Mouse (Mus musculus) heart, embryonic 14.5 days (tissue): Measurements from ENCODE around the gene Slc6a16. TPM values are rescaled to one million over a fixed set of nuclear protein-coding genes. Genes with fewer than 3 reads are reported as not detected.
A peak's percentile ranks its signal among the peaks of the same experiment; 100 is the strongest.

ENCODE experiments used
- ATAC-seq: fragments of 200-750 bp; cut with Nextera tagmentation; 2 replicates; pipeline ENCODE4 v1.8.0; 2017; ENCODE audit warnings: low read depth, moderate TSS enrichment; ENCODE audit not compliant: insufficient number of reproducible peaks, insufficient read depth, low FRiP score
- H3K27ac ChIP-seq, 2 experiments: fragments of 200-500 bp in 1 of 2; fragments of 300-500 bp in 1 of 2; sonication (generic) in 1 of 2; replicated peaks in 1 of 2; 2 replicates each; pipeline ENCODE4 v1.5.1; 2012 to 2014; ENCODE audit warnings: low read depth in 2 of 2, low read length in 2 of 2, control low read depth in 1 of 2, mild to moderate bottlenecking in 1 of 2, mixed read lengths in 1 of 2; ENCODE audit not compliant: control insufficient read depth in 1 of 2, insufficient read depth in 1 of 2
- H3K27me3 ChIP-seq: fragments of 300-500 bp; sonication (generic); 2 replicates; pipeline ENCODE4 v1.6.1; 2014; ENCODE audit warnings: mild to moderate bottlenecking, low read length, control low read depth; ENCODE audit not compliant: control insufficient read depth, insufficient read depth
- H3K36me3 ChIP-seq: fragments of 300-500 bp; sonication (generic); 2 replicates; pipeline ENCODE4 v1.6.1; 2014; ENCODE audit warnings: mild to moderate bottlenecking, control low read depth, low read length, mixed read lengths; ENCODE audit not compliant: control insufficient read depth, insufficient read depth
- H3K4me1 ChIP-seq, 2 experiments: fragments of 200-500 bp in 1 of 2; fragments of 300-500 bp in 1 of 2; sonication (generic) in 1 of 2; 2 replicates each; pipeline ENCODE4 v1.6.1; 2012 to 2014; ENCODE audit warnings: low read length in 2 of 2, control low read depth in 1 of 2, mixed read lengths in 1 of 2; ENCODE audit not compliant: control insufficient read depth in 2 of 2, insufficient read depth in 2 of 2
- H3K4me2 ChIP-seq: fragments of 300-500 bp; sonication (generic); 2 replicates; pipeline ENCODE4 v1.6.1; 2014; ENCODE audit warnings: mild to moderate bottlenecking, low read length
- H3K4me3 ChIP-seq, 2 experiments: fragments of 200-500 bp in 1 of 2; fragments of 300-500 bp in 1 of 2; sonication (generic) in 1 of 2; 2 replicates each; pipeline ENCODE4 v1.5.1; 2012 to 2014; ENCODE audit warnings: low read length in 2 of 2, mild to moderate bottlenecking in 2 of 2, control low read depth in 1 of 2, low read depth in 1 of 2, moderate library complexity in 1 of 2; ENCODE audit not compliant: control insufficient read depth in 1 of 2, insufficient read depth in 1 of 2
- H3K9ac ChIP-seq: fragments of 300-500 bp; sonication (generic); 2 replicates; pipeline ENCODE4 v1.6.1; 2014; ENCODE audit warnings: mild to moderate bottlenecking, low read length
- H3K9me3 ChIP-seq: fragments of 300-500 bp; sonication (generic); 2 replicates; pipeline ENCODE4 v1.6.1; 2016; ENCODE audit warnings: low read length, control low read depth; ENCODE audit not compliant: control insufficient read depth
- WGBS: fragments of 180-500 bp; shearing (Covaris S2); extraction: QIAGEN DNeasy Blood & Tissue Kit; methylation state at CpG from one replicate; pipeline ENCODE4 v1.1.7; 2014; 5-methylcytosine and 5-hydroxymethylcytosine counted together
- polyA plus RNA-seq: library from polyadenylated mRNA; unstranded; fragments of >200 nt; fragmentation: Nextera tagmentation; extraction: Ambion mirVana; gene quantifications from 2 replicates; pipeline ENCODE4 v1.2.1, GENCODE M21; 2014

Slc6a16 gene
- polyA plus RNA-seq, 1 experiment from 2014 or later = 0.38 TPM

DNA sequence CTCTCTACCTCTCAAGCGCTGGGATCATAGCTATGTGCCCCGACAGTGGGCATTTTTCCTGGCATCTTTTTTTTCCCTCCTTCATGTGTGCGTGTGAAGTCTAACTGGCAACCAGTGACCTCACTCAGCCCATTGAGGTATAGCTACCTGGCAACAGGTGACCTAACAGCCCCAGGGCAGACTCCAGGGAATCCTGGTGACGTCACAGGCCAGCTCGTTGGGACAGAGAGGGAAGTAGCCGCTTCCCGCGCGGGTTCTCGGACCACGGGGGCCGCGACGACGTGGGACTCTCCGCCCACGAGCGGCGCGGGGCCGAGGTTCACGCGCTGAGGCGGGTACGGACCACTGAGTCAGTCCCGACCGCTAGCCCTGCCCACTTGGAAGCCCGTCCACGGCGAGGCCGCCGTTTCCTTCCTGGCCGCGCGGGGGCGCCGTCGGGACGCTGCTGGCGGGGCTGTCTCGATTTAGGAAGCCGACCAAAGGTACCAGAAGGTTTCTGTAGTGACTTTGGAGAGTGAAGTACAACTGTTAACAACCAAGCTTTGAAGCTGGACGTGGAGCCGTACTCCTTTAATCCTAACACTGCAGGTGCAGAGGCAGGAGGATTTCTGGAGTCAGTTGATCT, 36.4 kb downstream of the Slc6a16 start, which contains the start of gene Slc6a21:
Gene Slc6a21, plus strand, starts transcription at position 378 of the 625 bp plus-strand sequence.
- H3K4me2 ChIP-seq = peak within 1 kb of the TSS; percentile 80
- H3K4me3 ChIP-seq = peak within 1 kb of the TSS; percentile 41 to 49
- H3K36me3 ChIP-seq = no peaks in the 10 kb centered on the region
- no peaks in the 10 kb centered on the region for H3K9me3 ChIP-seq
- H3K4me1 ChIP-seq = peaks cover 3 to 4% of the 10 kb centered on the region in 2 experiments; a peak in 3 of 4 replicates
- no peak for ATAC-seq
- H3K27me3 ChIP-seq = peaks cover 8% of the 10 kb centered on the region; the same call in 1 of the 2 replicates
- no peak within 1 kb of the TSS for H3K27ac ChIP-seq
- H3K9ac ChIP-seq = peak within 1 kb of the TSS; percentile 62
- 7% methylated on average over 44 of the region's 44 CpGs for WGBS

DNA sequence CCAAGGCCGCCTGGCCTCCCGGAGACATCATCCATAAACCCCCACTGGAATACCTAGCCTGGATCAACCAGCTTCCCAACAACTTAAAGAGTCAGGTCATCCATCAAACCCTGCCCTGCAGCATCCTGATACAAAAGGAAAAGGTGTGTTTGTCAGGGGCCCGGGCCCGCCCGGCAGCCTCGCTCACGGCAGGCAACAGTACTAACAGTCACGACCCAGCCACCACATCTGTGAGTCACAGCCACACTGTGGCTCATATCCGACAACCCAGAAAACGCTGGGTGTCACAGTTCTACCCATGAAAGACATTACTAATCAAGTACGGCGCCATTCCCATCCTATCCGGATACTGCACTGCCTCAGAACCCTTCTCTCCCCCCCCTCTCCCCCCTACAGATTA, 45.6 kb downstream of the Slc6a16 start:
- H3K4me3 ChIP-seq = no peak overlapping the region
- no peak for ATAC-seq
- WGBS = 81% methylated on average over 13 of the region's 13 CpGs

DNA sequence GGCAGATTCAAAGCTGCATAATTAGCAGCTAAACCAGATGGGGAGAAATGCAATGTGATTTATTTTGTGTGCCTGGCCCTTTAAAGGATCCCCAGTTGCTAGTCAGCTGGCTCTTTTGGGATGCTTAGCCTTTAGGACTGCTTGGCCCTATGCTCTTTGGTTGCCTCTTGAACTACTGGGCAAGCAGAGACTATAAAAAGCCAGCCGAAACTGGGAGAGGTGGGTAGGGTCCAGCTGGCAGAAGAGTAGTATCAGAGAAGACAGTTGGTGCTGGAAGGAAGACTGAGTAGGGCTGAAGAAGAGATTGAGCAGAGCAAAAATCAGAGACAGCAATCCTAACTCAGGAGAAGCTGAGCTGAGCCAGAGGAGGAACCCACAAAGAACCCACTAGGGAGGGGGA, 55.7 kb downstream of the Slc6a16 start:
- Histone ChIP-seq H3K9ac (no peak overlapping the region), H3K27me3 (no peaks in the 10 kb centered on the region), H3K36me3 (no peaks in the 10 kb centered on the region), H3K4me1 (no peaks in the 10 kb centered on the region), H3K27ac (no peak overlapping the region), H3K9me3 (no peaks in the 10 kb centered on the region), H3K4me3 (no peak overlapping the region), H3K4me2 (no peak overlapping the region)
- no peak for ATAC-seq
- 82% methylated on average over 1 of the region's 1 CpGs for WGBS

More for the DNA sequence above, 45.6 kb downstream of the Slc6a16 start:
- H3K4me2 ChIP-seq = no peak overlapping the region
- H3K36me3 ChIP-seq = no peaks in the 10 kb centered on the region
- no peak overlapping the region for H3K9ac ChIP-seq
- no peaks in the 10 kb centered on the region for H3K4me1 ChIP-seq
- no peak overlapping the region for H3K27ac ChIP-seq
- 0 out of 2 replicates have a peak, but pooled peaks cover 3% of the 10 kb centered on the region for H3K27me3 ChIP-seq
- peaks cover 4% of the 10 kb centered on the region; the same call in 1 of the 2 replicates for H3K9me3 ChIP-seq

DNA sequence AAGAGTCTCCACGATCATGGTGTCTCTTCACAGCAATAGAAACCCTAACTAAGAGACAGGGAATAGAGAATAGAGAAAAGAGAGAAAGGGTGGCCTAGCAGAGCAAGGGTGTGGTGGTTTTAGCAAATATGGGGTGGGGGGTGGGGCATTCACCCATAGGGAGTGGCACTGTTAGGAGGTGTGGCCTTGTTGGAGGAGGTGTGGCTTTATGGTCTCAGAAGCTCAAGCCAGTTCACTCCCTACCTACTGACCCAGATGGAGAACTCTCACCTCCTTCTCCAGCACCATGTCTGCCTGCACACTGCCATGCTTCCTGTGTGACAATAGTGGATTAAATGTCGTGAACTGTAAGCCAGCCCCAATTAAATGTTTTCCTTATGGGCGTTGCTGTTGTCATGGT, 56.7 kb downstream of the Slc6a16 start:
- Histone ChIP-seq H3K4me2 (no peak overlapping the region), H3K27ac (no peak overlapping the region), H3K27me3 (no peaks in the 10 kb centered on the region), H3K9me3 (no peaks in the 10 kb centered on the region), H3K4me1 (no peaks in the 10 kb centered on the region), H3K4me3 (no peak overlapping the region), H3K36me3 (no peaks in the 10 kb centered on the region; the same call in 1 of the 2 replicates), H3K9ac (no peak overlapping the region)
- no peak for ATAC-seq
- WGBS = 45% methylated on average over 3 of the region's 3 CpGs

DNA sequence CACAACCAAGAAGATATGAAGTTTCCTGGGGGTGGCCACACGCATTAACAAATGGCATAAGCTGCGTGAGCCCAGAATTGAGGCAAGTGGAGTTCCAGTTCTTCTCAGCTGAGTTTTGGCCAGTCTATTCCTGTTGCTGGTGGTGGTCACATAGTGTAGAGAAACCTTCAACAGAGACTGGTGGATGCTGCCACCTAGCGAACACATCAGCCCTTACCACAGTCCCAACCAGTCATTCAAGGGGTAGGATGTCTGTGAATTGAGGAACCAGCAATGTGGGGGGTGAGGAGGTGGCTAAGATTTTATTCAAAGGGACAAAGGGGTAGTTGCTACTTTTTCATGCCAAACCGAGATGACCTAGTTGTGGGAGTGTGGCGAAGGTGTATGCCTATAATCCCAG, 58.9 kb downstream of the Slc6a16 start:
- no peak overlapping the region for H3K4me2 ChIP-seq
- 10% methylated on average over 5 of the region's 5 CpGs for WGBS
- H3K36me3 ChIP-seq = peaks cover 22% of the 10 kb centered on the region
- H3K4me1 ChIP-seq = no peaks in the 10 kb centered on the region
- no peak overlapping the region for H3K27ac ChIP-seq
- no peak overlapping the region for H3K4me3 ChIP-seq
- ATAC-seq = peak; percentile 82
- no peaks in the 10 kb centered on the region for H3K9me3 ChIP-seq
- H3K9ac ChIP-seq = no peak overlapping the region
- H3K27me3 ChIP-seq = no peaks in the 10 kb centered on the region

DNA sequence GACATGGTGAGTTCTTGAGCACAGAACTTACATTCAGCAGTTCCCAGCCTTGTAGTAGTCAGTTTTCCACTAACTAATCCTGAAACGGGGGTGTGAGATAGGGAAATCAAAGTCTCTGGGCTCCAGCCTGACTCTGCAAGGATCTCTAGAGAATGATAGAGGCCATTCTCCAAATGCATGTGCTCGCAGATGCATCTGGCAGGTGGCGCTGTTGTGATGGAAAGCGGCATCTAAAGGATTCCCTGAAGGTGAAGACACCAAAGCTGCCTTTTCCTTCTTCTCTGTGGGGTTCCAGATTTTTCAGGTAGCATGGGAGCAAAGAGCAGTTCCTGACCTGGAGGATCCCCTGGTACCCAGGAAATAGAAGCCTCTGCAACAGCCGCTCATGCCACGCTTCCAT, 59.4 kb downstream of the Slc6a16 start:
- no peak overlapping the region for H3K27ac ChIP-seq
- H3K4me1 ChIP-seq = no peaks in the 10 kb centered on the region
- H3K9me3 ChIP-seq = no peaks in the 10 kb centered on the region
- peaks cover 26% of the 10 kb centered on the region for H3K36me3 ChIP-seq
- peak; percentile 27; the same call in 1 of the 2 replicates for ATAC-seq
- WGBS = 7% methylated on average over 6 of the region's 6 CpGs
- H3K4me2 ChIP-seq = no peak overlapping the region
- no peak overlapping the region for H3K4me3 ChIP-seq
- no peaks in the 10 kb centered on the region for H3K27me3 ChIP-seq
- no peak overlapping the region for H3K9ac ChIP-seq

DNA sequence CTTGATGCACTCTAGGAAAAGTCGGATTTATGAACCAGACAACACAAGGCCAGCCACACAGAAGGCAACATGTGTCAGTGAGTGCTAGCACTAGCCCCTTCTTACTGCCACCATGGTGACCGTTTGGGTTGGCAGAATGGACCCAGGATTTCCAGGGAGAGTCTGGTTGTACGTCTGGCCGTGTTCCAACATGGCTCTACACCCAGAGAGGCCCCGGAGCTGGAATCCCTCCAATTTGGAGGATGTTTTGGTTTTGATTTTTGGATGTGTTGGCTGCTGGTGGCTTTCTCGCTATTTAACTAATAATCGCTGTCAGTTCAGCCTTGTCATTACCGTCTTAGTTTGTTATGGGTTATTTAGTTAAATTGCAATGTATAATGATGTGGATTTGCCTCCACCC, 61.7 kb downstream of the Slc6a16 start:
- no peaks in the 10 kb centered on the region for H3K9me3 ChIP-seq
- no peak for ATAC-seq
- no peak overlapping the region for H3K9ac ChIP-seq
- H3K36me3 ChIP-seq = peaks cover 39% of the 10 kb centered on the region
- no peak overlapping the region for H3K4me3 ChIP-seq
- no peaks in the 10 kb centered on the region for H3K4me1 ChIP-seq
- H3K4me2 ChIP-seq = no peak overlapping the region
- WGBS = 69% methylated on average over 8 of the region's 8 CpGs
- H3K27ac ChIP-seq = no peak overlapping the region
- H3K27me3 ChIP-seq = no peaks in the 10 kb centered on the region

DNA sequence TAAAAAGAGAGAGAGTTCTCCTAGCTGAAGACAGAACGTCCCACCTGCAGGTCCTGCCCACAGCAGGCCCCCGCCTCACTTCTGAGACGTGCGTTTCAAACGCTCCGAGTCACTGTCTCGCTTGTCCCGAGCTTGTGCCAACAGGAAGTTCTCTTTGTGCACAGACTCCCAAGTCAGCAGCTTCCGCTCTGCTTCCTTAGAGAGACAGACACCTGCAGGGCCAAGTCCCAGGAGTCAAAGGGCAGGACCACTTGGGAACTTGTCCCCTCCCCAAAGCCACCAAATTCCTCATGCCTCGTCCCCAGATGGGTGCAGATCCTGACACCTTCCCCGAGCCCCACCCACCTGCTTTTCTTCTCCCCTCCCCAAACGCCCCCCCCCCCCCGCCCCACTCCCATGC, 64.0 kb downstream of the Slc6a16 start:
- WGBS = 47% methylated on average over 11 of the region's 13 CpGs
- Histone ChIP-seq H3K36me3 (peaks cover 51% of the 10 kb centered on the region), H3K4me1 (no peaks in the 10 kb centered on the region), H3K4me2 (no peak overlapping the region; the same call in 1 of the 2 replicates), H3K9me3 (no peaks in the 10 kb centered on the region), H3K9ac (no peak overlapping the region), H3K27ac (no peak overlapping the region), H3K27me3 (no peaks in the 10 kb centered on the region), H3K4me3 (no peak overlapping the region)
- no peak for ATAC-seq
